Mouse (Mus musculus) spleen, postnatal 4 days (tissue): ENCODE data around the gene Podxl2.

Source experiments
- DNase-seq, 2 experiments: peaks; one replicate each; pipeline ENCODE4 v3.0.0; 2022; ENCODE audit warnings: low spot score in 2 of 2

Podxl2 gene

GRCm38 (mm10) chr6:88828206-88829009 lies 46.4 kb downstream of the Podxl2 start:
- no peak for DNase-seq

- no peak for DNase-seq
Observed at GRCm38 (mm10) chr6:88827395-88828205, 47.2 kb downstream of the Podxl2 start.

- no peak for DNase-seq
Observed at GRCm38 (mm10) chr6:88826965-88827364, 47.9 kb downstream of the Podxl2 start.

GRCm38 (mm10) chr6:88826545-88826944 lies 48.3 kb downstream of the Podxl2 start:
- peak; percentile 70 to 82 for DNase-seq

- no peak for DNase-seq
Observed at GRCm38 (mm10) chr6:88826088-88826487, 48.8 kb downstream of the Podxl2 start.

GRCm38 (mm10) chr6:88824183-88824582 lies 50.7 kb downstream of the Podxl2 start:
- no peak for DNase-seq

GRCm38 (mm10) chr6:88821901-88822300 lies 52.9 kb downstream of the Podxl2 start:
- DNase-seq = no peak

- no peak for DNase-seq
Observed at GRCm38 (mm10) chr6:88821294-88821693, 53.5 kb downstream of the Podxl2 start.

GRCm38 (mm10) chr6:88820853-88821252 lies 54.0 kb downstream of the Podxl2 start:
- no peak for DNase-seq

- no peak for DNase-seq
Observed at GRCm38 (mm10) chr6:88816913-88817312, 57.9 kb downstream of the Podxl2 start.

- DNase-seq = no peak
Observed at GRCm38 (mm10) chr6:88815489-88815888, 59.4 kb downstream of the Podxl2 start.

GRCm38 (mm10) chr6:88815036-88815435 lies 59.8 kb downstream of the Podxl2 start:
- DNase-seq = no peak

- no peak for DNase-seq
Observed at GRCm38 (mm10) chr6:88813832-88814231, 61.0 kb downstream of the Podxl2 start.

- peak in 1 of 2 experiments; percentile 61 for DNase-seq
Observed at GRCm38 (mm10) chr6:88812886-88813285, 62.0 kb downstream of the Podxl2 start.

GRCm38 (mm10) chr6:88811880-88812400 lies 62.9 kb downstream of the Podxl2 start:
- no peak for DNase-seq

- DNase-seq = no peak
Observed at GRCm38 (mm10) chr6:88811396-88811795, 63.4 kb downstream of the Podxl2 start.

- DNase-seq = no peak
Observed at GRCm38 (mm10) chr6:88810291-88810690, 64.6 kb downstream of the Podxl2 start.

- DNase-seq = no peak
Observed at GRCm38 (mm10) chr6:88809091-88810037, 65.5 kb downstream of the Podxl2 start.

GRCm38 (mm10) chr6:88804966-88805577 lies 69.8 kb downstream of the Podxl2 start:
- DNase-seq = no peak

- DNase-seq = peak in 1 of 2 experiments; percentile 67
Observed at GRCm38 (mm10) chr6:88803957-88804695, 70.7 kb downstream of the Podxl2 start.
